Mouse (Mus musculus) thymus, postnatal 4 days (tissue): ENCODE results near the gene Atp1a3.
"Not testable (repeated sequence)": the region's sequence is repeated elsewhere in the genome, so short reads cannot be mapped to it uniquely, and the experiment has no call there.

Experiments
- DNase-seq: peaks from one replicate; pipeline ENCODE4 v3.0.0; 2021

Atp1a3 gene

GRCm38 (mm10) chr7:25005421-25006065 is at the start of gene Atp1a3:
Atp1a3 (minus strand) TSS chr7:25005958.
- peak; percentile 63 for DNase-seq

DNA sequence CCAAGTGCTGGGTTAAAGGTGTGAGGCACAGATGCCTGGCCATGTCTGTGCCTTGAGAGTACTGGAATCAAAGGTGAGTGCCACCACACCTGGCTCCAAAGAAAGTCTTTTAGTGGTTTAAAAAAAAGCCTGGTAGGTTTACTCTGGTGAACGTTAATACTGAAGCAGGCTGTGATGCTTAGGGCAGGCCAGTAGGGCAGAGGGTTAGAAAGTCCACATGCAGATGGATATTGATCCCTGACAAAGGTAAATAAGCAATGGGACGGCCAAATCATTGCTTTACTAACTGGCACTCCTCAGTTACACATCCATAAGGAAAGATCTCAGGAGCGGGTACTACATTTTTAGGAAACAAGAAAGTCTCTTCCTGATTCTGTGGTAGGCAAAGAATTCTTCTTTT is 46.8 kb upstream of the Atp1a3 start:
- DNase-seq: no peak

DNA sequence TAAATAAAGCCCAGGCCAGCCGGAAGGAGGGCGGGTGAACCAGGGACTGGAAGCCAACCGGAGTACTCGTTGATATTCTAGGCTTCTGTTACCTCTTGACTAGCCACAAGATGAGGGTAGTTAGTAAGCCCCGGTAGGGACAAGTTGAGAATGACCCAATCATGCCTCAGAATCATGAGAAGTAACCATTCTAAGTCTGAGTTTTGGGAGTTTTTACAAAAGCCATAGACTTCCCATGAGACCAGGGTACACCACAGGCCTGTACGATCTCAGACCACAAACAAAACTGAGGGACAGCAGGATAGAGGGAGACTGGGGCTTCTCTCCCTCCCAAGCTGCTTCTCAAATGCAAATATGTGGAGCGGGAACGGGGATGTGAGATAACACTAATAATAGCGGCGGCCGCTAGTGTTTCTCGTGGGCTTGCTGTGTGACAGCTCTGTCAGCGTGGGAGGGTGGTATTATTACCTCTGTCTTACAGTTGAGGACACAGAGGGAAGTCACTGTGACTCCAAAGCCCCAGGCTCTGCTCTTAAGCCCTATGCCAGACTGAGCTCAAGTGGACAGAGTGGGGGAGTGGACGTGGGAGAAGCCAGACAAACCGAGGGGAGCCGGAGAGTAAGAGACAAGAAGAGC is 43.7 kb upstream of the Atp1a3 start:
- no peak for DNase-seq

DNA sequence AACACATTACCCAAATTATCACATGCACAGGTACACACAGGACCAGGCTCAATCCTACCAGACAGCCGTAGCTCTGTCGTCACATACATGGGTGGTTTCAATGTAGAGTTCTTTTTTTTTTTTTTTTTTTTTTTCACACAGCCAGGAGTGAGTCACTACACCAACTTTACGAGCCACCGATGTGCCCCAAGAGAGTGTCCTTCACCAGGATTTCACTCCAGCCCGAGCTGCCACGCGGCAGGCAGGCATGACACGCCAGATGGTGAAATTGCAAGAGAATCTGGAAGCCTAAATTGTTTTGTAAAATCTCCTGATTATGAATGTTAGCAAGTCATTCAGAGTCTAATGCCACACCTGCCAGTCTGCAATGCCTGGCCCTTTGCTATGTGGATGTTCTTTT is 41.6 kb upstream of the Atp1a3 start:
- DNase-seq: no peak

GRCm38 (mm10) chr7:25044599-25044998 is 38.8 kb upstream of the Atp1a3 start:
- not testable (repeated sequence) for DNase-seq

GRCm38 (mm10) chr7:25041921-25042320 is 36.2 kb upstream of the Atp1a3 start:
- no peak for DNase-seq

GRCm38 (mm10) chr7:25035916-25036315 is 30.2 kb upstream of the Atp1a3 start:
- peak; percentile 88 for DNase-seq

DNA sequence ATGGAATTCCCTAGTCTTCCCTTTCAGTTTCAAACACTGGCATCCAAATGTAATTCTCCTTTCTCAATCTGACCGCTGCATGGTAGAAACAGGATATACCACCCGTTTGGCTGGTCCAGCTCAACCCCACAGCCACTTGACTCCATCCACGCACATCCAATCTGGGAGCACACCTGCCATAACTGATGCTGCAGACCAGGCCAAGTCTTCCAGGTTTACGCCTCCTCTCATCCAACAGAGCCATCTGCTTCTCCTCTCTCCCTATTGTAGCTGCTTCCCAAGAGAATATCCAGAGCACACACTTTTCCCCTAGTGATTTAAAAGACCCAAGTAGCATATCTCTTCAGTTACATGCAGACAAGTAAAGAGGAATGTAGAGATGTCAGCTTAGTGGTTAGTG is 29.0 kb upstream of the Atp1a3 start:
- no peak for DNase-seq

- no peak for DNase-seq
Measured at GRCm38 (mm10) chr7:25031528-25031927, 25.8 kb upstream of the Atp1a3 start.

DNA sequence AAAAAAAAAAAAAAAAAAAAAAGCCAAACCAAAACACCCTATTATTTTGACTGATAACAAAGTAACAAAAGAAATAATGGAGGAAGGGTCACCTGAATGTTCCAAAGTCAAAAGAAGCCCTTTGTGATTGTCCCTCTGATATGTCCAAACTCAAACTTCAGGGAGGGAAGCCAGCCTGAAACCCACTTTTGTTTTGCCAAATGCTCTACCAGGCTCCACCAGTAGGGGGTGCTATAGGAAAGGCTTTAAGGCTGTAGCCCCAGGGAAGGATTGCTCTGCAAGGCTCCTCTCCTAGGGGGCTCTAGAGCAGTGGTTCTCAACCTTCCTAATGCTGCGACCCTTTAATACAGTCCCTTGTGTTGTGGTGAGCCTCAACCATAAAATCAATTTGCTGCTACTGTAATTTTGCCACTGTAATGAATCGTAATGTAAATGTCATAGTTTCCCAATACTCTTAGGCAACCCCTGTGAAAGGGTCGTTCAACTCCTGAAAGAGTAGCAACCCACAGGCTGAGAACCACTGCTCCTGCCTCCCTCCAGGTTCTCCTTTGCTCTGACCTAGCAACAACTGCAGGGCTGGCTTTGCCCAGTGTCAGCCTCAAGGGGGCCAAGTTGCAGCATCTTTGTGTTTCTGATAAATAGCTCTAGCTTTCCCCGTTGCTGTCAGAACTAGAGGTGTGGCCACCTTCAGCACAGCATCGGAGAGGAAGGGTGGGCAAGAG is 24.4 kb upstream of the Atp1a3 start:
- peak; percentile 88 for DNase-seq

- DNase-seq: no peak
Measured at GRCm38 (mm10) chr7:25026452-25026851, 20.7 kb upstream of the Atp1a3 start.

DNA sequence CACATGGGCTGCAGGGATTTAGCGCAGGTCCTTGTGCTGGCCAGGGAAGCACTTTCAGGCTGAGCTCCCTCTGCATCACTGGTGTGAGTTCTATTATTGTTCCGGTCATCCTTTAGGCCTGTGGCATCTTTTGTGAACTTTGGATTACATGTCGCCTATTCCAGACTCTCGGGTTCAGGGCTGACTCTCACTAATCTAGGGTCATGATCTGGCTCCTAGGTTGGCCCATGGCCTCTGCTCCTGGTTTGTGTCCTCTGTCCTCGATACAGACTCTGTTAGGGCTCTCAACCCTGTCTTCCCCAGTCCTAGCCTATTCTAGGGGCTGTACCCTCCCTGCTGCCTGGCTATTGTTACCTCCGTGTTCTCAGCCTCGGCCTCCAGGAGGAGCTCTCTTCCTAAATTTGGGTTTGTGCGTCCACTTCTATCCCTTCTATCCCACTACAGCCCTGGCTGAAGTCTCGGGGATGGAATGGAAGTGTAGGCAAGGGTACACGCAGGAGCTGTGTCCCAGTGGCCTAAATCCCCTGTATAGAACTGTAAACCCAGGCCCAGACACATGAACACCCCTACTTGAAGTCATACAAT is 20.2 kb upstream of the Atp1a3 start:
- DNase-seq: peak; percentile 39

DNA sequence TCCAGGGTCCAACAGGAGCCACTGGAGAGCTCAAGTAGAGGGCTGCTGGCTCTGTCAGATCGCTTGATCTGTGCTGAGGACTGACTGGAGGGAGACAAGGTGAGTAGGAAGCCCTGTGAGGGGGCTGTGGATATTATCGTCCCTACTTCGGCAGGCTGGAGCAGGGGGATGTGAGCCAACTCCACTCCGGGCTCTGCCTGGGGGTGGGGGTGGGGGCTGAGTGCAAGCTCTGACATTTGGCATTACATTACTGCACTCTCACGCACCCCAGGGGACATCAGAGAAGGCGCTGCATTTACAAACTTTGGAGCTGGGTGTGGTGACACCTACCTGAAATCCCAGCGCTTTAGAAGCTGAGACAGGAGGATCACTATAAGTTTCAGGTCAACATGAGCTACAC is 5.8 kb upstream of the Atp1a3 start:
- DNase-seq: no peak

GRCm38 (mm10) chr7:25010090-25010913 is 4.5 kb upstream of the Atp1a3 start:
- DNase-seq: peak; percentile 66

DNA sequence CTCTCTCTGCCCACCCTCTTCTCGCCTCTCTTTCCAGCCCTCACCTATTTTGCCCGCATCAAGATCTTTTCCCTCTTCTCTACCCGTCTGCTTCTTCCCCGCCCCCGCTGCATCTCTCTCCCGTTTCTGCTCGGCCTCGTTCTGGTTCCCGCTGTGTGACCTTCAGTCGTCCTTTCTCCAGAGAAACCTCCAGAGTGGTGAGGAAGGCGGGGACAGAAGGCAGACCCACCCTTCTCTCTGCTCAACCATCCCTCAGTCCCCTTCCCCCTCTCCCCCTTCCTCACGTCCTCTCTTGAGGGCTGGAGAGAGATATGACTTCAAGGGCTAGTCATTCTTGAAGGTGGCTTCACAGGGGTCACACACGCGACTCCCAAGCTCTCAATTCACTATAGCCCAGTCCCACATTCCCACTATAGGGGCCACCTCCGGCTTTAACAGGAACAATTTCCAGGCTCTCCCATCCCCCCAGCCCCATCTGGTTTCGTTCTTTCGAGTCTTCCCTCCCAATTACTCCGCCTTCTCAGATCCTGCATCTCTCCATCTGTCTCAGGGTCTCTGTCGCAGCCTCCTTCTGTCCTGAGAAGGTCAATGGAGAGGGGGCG is 3.4 kb upstream of the Atp1a3 start:
- DNase-seq: no peak

DNA sequence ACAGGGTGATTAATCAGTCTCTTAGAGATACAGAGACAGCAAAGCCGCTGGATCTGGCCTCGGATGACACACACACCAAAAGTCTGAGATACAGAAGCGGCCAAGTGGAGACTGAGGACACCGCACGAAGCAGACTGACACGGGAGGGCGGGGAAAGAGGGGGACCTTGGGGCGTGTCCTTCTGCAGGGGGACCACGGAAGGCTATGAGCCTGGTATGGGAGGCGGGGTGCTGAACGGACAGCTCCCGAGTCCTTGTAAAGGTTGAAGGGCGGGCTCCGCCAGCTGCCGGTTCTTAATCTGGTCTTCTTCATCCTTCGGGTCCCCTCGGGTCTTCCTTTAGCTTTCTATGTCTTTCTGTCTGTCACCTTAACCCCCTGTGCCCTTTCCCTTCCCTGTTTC is 2.9 kb upstream of the Atp1a3 start:
- peak; percentile 90 for DNase-seq

- no peak for DNase-seq
Measured at GRCm38 (mm10) chr7:25007609-25008374, 2.0 kb upstream of the Atp1a3 start.

DNA sequence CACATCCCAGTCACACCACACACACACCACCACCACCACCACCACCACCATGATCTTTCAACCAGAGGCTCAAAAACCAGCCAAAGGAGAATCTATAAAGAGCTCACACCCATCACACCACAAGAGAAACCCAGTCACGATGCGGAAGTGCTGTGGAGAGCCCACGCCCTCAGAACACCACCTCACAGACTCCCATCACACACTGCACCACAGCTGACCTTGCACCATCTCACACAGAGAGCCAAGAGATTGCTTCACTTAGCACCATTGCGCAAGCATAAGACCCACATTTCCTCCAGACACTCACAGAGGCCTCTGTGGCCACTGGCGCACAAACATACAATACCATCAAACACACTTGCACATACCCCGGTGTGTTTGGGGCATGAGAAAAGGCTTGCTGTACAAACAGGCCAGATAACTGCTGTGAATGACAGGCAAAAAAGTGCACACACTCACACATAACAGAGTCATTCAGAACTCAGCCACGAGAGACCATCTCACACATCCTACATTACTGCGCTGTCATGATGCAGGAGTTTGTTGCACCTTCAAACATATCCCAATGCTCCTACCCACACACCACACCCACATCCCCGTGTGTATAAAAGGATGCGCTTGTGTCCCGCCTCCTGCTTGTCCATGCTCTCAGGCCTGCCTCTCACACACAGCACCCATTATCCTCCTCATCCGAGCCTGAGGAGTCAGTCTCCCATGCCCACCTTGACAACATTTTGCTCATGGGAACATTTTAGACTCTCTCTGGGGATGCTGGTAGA is 1.0 kb upstream of the Atp1a3 start:
- DNase-seq: no peak

GRCm38 (mm10) chr7:25006171-25006570 is 413 bp upstream of the Atp1a3 start:
- no peak for DNase-seq

- DNase-seq: no peak
Measured at GRCm38 (mm10) chr7:25004806-25005205, 952 bp downstream of the Atp1a3 start.
